Mouse (Mus musculus): ENCODE results near the gene Rhoq.

Rhoq gene

GRCm38 (mm10) chr17:87011301-87012019, 48.6 kb downstream of the Rhoq start:
- no peak for DNase-seq

- no peak for DNase-seq
These were observed 56.8 kb downstream of the Rhoq start for GRCm38 (mm10) chr17:87019692-87020091.

GRCm38 (mm10) chr17:87024491-87025242, 61.8 kb downstream of the Rhoq start:
- DNase-seq = no peak

DNA sequence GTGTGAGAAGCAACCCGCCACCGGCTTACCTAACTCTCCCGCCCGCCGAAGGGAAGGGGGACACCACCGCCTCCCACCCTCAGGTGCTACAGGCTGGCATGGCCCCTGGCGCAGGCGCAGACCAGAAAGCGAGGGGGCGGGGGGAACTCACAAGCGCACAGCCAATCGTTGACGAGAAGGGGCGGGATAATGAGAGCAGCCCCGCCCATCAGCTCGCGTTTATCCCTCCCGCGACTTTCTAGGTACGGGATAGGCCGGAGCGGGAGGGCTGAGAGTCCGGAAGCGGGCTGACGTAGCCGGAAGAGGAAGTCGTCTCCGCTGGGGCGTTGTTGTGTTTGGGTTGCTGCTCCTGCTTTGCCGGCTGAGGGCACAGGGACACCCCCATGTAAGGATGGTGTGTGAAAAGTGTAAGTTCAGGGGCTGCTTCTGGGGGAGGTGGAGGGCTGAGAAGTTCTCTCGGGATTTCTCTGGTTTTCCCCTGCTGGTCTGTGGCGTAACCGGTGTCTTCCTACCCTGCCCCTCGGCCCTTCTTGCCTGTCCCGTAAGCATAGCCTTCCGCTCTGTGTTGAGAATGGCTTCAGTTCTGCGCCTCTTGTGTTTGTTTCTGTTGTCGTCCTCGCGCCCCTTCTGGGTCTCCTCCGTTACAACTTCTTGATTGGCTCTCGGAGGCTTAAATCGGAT, 62.5 kb downstream of the Rhoq start, which contains the start of the genes Pigf and Cript:
Gene Pigf, minus strand, starts transcription at position 138 of the 681 bp plus-strand sequence.
Gene Cript, plus strand, starts transcription at position 282 of the 681 bp plus-strand sequence.
- DNase-seq = peak; percentile 98 to 99

GRCm38 (mm10) chr17:87036141-87037073, 73.5 kb downstream of the Rhoq start:
- DNase-seq = peak in 1 of 2 experiments; percentile 30

DNA sequence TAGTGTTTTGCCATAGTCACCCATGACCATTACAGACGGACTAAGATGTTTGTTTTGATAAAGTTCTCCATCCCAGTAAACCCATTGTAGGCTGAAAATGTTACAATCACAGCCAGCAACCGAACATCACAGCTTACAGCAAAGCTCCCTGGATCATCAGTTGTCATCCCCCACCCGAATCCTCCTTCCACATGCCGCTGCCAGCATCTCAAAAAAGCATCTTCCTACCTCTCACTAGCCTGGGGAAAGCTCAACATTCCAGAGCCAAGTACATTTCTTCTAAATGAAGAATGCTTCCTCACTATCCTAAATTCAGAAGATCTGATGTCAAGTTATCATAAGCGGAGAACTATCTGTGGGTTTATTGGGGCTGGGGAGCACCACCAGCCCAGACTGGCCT, 75.6 kb downstream of the Rhoq start:
- DNase-seq = no peak

DNA sequence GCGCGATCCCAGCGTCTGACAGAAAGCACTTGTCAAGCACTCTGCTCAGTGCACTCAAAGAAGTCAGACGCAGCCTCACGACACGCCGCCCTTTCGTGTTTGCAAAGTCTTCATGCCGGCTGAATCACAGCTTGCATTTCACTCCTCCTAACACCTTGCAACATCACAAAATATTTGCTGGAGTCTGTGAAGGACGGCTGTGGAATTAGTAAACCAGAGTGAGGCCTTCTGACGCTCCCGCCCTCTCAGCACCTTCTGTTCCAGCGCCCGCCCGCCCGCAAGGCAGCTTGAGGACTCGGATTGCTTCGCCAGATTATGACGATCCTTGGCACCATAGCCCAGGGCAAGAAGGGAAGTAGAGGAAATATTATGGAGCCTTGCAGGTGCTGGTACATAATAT, 78.9 kb downstream of the Rhoq start:
- no peak for DNase-seq

GRCm38 (mm10) chr17:87044364-87044763, 81.5 kb downstream of the Rhoq start:
- peak; percentile 87 to 94 for DNase-seq

- no peak for DNase-seq
These were observed 81.9 kb downstream of the Rhoq start for GRCm38 (mm10) chr17:87044796-87045195.
